Mouse (Mus musculus) gastrocnemius, postnatal 25 days (tissue): ENCODE results near the gene Atg4a. TPM values are rescaled to one million over a fixed set of nuclear protein-coding genes. Genes with fewer than 3 reads are reported as not detected.

ENCODE experiments used
- DNase-seq: peaks from one replicate; pipeline ENCODE4 v3.0.0; 2022
- total RNA-seq, 2 experiments: library from RNA; stranded (reverse); gene quantifications; 1 replicate in 1 of 2; 2 replicates in 1 of 2; pipeline ENCODE4 v1.2.3; 2021

Gene Atg4a
- total RNA-seq, 2 experiments from 2014 or later: 17.0 TPM

DNA sequence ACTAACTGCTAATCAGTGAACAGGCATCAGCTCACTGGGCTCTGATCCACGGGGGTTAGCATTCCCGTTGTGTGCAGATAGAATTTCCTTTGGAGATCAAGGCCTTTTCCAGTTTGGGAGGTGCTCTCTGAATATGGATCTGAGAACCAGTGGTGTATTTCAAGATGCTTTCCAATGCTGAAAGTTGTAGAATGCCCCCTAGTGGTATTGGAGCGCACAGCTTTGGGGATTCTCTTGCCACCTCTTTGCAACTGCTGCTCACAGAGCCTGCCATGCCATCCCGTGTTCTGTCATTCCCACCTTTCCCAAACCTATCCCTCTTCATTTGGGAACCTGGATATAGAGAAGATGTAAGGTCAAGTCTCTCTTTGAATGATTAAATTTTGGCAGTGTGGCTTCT lies 201.5 kb downstream of the Atg4a start:
- DNase-seq: no peak

- DNase-seq: no peak
Observed at GRCm38 (mm10) chrX:141160371-141160770, 203.7 kb downstream of the Atg4a start.

- no peak for DNase-seq
Observed at GRCm38 (mm10) chrX:141165067-141165466, 208.4 kb downstream of the Atg4a start.

GRCm38 (mm10) chrX:141175353-141175752 lies 218.6 kb downstream of the Atg4a start:
- DNase-seq: no peak

- no peak for DNase-seq
Observed at GRCm38 (mm10) chrX:141195036-141195435, 238.3 kb downstream of the Atg4a start.

DNA sequence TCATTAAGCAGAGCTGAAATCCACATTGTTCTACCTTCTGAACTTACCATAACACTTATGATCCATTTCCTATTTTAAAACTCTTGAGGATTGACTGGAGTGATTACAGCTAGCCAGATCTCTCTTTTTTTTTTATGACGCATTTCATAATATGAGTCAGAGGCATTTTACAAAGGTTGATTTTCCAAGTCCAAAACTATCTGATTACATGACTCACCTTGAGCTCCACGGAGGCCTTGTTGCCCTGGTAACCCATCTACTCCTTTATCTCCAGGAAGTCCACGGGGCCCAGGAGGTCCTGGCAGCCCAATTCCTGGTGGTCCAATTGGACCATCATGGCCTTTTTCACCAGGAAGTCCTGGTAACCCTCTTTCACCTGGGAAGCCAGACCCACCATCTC lies 242.3 kb downstream of the Atg4a start:
- DNase-seq: no peak

- DNase-seq: no peak
Observed at GRCm38 (mm10) chrX:141212802-141213201, 256.1 kb downstream of the Atg4a start.

Other genes starting within 250 kb of the Atg4a start
- gene Tex13b, start 143.5 kb upstream of the Atg4a start, total RNA-seq: not detected
- not detected for gene Vsig1, start 49.3 kb upstream of the Atg4a start, total RNA-seq
- gene Psmd10, start 179 bp upstream of the Atg4a start, total RNA-seq: 10 to 100 TPM in 1 of 2 experiments, 1 to 10 TPM in 1; 8.2 to 11.9 TPM